Mouse (Mus musculus) limb, embryonic 13.5 days (tissue): ENCODE measurements around the gene Trpm2. TPM values are rescaled to one million over a fixed set of nuclear protein-coding genes. Genes with fewer than 3 reads are reported as not detected.

Source experiments
- ATAC-seq: fragments of 200-750 bp; cut with Nextera tagmentation; 2 replicates; pipeline ENCODE4 v1.8.0; 2017; ENCODE audit warnings: low read depth, moderate number of reproducible peaks, moderate TSS enrichment; ENCODE audit not compliant: low FRiP score
- H3K27ac ChIP-seq: fragments of 300-500 bp; sonication (generic); 2 replicates; pipeline ENCODE4 v1.5.1; 2015; ENCODE audit warnings: inconsistent platforms, mild to moderate bottlenecking, moderate library complexity
- H3K27me3 ChIP-seq: fragments of 300-500 bp; sonication (generic); 2 replicates; pipeline ENCODE4 v1.6.1; 2015; ENCODE audit warnings: mild to moderate bottlenecking, inconsistent platforms
- H3K36me3 ChIP-seq: fragments of 300-500 bp; sonication (generic); 2 replicates; pipeline ENCODE4 v1.6.1; 2015; ENCODE audit warnings: inconsistent platforms, mild to moderate bottlenecking, moderate library complexity
- H3K4me1 ChIP-seq: fragments of 300-500 bp; sonication (generic); 2 replicates; pipeline ENCODE4 v1.6.1; 2015; ENCODE audit warnings: inconsistent platforms
- H3K4me2 ChIP-seq: fragments of 300-500 bp; sonication (generic); replicated peaks from 2 replicates; pipeline ENCODE4 v1.6.1; 2015; ENCODE audit warnings: inconsistent platforms, mild to moderate bottlenecking, moderate library complexity
- H3K4me3 ChIP-seq: fragments of 300-500 bp; sonication (generic); 2 replicates; pipeline ENCODE4 v1.5.1; 2015; ENCODE audit warnings: moderate library complexity, mild to moderate bottlenecking, inconsistent platforms
- H3K9ac ChIP-seq: fragments of 300-500 bp; sonication (generic); 2 replicates; pipeline ENCODE4 v1.6.1; 2015; ENCODE audit warnings: mild to moderate bottlenecking, inconsistent platforms
- H3K9me3 ChIP-seq: fragments of 300-500 bp; sonication (generic); 2 replicates; pipeline ENCODE4 v1.6.1; 2016; ENCODE audit warnings: inconsistent platforms
- WGBS: fragments of 180-500 bp; shearing (Covaris S2); methylation state at CpG from one replicate; pipeline ENCODE4 v1.1.7; 2015; 5-methylcytosine and 5-hydroxymethylcytosine counted together
- polyA plus RNA-seq: library from polyadenylated mRNA; unstranded; fragments of >200 nt; fragmentation: Nextera tagmentation; extraction: Ambion mirVana; gene quantifications from 2 replicates; pipeline ENCODE4 v1.2.1, GENCODE M21; 2015

The Trpm2 gene
- polyA plus RNA-seq, 1 experiment from 2014 or later, result 0.29 TPM

GRCm38 (mm10) chr10:77895562-77895961 is 74.8 kb downstream of the Trpm2 start:
- Histone ChIP-seq H3K4me3 (no peak overlapping the region), H3K27ac (no peak overlapping the region), H3K9ac (no peak overlapping the region), H3K4me2 (no peak overlapping the region), H3K4me1 (no peaks in the 10 kb centered on the region), H3K9me3 (no peaks in the 10 kb centered on the region), H3K27me3 (0 out of 2 replicates have a peak, but pooled peaks cover 1% of the 10 kb centered on the region), H3K36me3 (no peaks in the 10 kb centered on the region)
- WGBS, result 57% methylated on average over 5 of the region's 5 CpGs
- no peak for ATAC-seq

- peak; percentile 54; the same call in 1 of the 2 replicates for ATAC-seq
- 86% methylated on average over 8 of the region's 8 CpGs for WGBS
- H3K9ac ChIP-seq, result no peak overlapping the region
- H3K9me3 ChIP-seq, result peaks cover 5% of the 10 kb centered on the region; the same call in 1 of the 2 replicates
- H3K27ac ChIP-seq, result no peak overlapping the region
- H3K27me3 ChIP-seq, result no peaks in the 10 kb centered on the region
- H3K4me1 ChIP-seq, result no peaks in the 10 kb centered on the region
- H3K4me2 ChIP-seq, result no peak overlapping the region
- H3K4me3 ChIP-seq, result no peak overlapping the region
- H3K36me3 ChIP-seq, result no peaks in the 10 kb centered on the region
These were observed 79.3 kb downstream of the Trpm2 start for GRCm38 (mm10) chr10:77890987-77891565.

- WGBS, result 42% methylated on average over 12 of the region's 12 CpGs
- Histone ChIP-seq H3K9me3 (peaks cover 5% of the 10 kb centered on the region; the same call in 1 of the 2 replicates), H3K4me1 (no peaks in the 10 kb centered on the region), H3K4me3 (no peak overlapping the region), H3K4me2 (no peak overlapping the region), H3K27ac (no peak overlapping the region), H3K9ac (no peak overlapping the region), H3K27me3 (no peaks in the 10 kb centered on the region), H3K36me3 (no peaks in the 10 kb centered on the region)
- no peak for ATAC-seq
These were observed 84.2 kb downstream of the Trpm2 start for GRCm38 (mm10) chr10:77886007-77886747.

- Histone ChIP-seq H3K4me2 (no peak overlapping the region), H3K27me3 (no peaks in the 10 kb centered on the region), H3K4me3 (no peak overlapping the region), H3K36me3 (no peaks in the 10 kb centered on the region), H3K4me1 (no peaks in the 10 kb centered on the region), H3K27ac (no peak overlapping the region), H3K9me3 (no peaks in the 10 kb centered on the region), H3K9ac (no peak overlapping the region)
- no peak for ATAC-seq
- WGBS, result 79% methylated on average over 5 of the region's 5 CpGs
These were observed 87.8 kb downstream of the Trpm2 start for GRCm38 (mm10) chr10:77882553-77882952.

- Histone ChIP-seq H3K9ac (no peak overlapping the region), H3K36me3 (no peaks in the 10 kb centered on the region), H3K4me3 (no peak overlapping the region), H3K4me2 (no peak overlapping the region), H3K4me1 (no peaks in the 10 kb centered on the region), H3K27ac (no peak overlapping the region), H3K9me3 (no peaks in the 10 kb centered on the region), H3K27me3 (no peaks in the 10 kb centered on the region)
- 89% methylated on average over 3 of the region's 3 CpGs for WGBS
- no peak for ATAC-seq
These were observed 90.1 kb downstream of the Trpm2 start for GRCm38 (mm10) chr10:77880305-77880704.

- no peaks in the 10 kb centered on the region for H3K36me3 ChIP-seq
- no peaks in the 10 kb centered on the region for H3K4me1 ChIP-seq
- no peak overlapping the region for H3K27ac ChIP-seq
- WGBS, result 67% methylated on average over 6 of the region's 6 CpGs
- H3K4me2 ChIP-seq, result no peak overlapping the region
- H3K9me3 ChIP-seq, result no peaks in the 10 kb centered on the region
- H3K27me3 ChIP-seq, result no peaks in the 10 kb centered on the region
- no peak for ATAC-seq
- H3K9ac ChIP-seq, result no peak overlapping the region
- no peak overlapping the region for H3K4me3 ChIP-seq
These were observed 91.4 kb downstream of the Trpm2 start for GRCm38 (mm10) chr10:77878985-77879384.

- WGBS, result 86% methylated on average over 7 of the region's 7 CpGs
- no peak; the same call in 1 of the 2 replicates for ATAC-seq
- no peaks in the 10 kb centered on the region for H3K4me1 ChIP-seq
- H3K4me3 ChIP-seq, result no peak overlapping the region
- no peaks in the 10 kb centered on the region for H3K27me3 ChIP-seq
- H3K4me2 ChIP-seq, result no peak overlapping the region
- H3K36me3 ChIP-seq, result no peaks in the 10 kb centered on the region
- H3K9ac ChIP-seq, result no peak overlapping the region
- no peaks in the 10 kb centered on the region for H3K9me3 ChIP-seq
- H3K27ac ChIP-seq, result no peak overlapping the region
These were observed 100.7 kb downstream of the Trpm2 start for GRCm38 (mm10) chr10:77869651-77870050.

- Histone ChIP-seq H3K9me3 (no peaks in the 10 kb centered on the region), H3K4me2 (no peak overlapping the region), H3K36me3 (no peaks in the 10 kb centered on the region), H3K9ac (no peak overlapping the region), H3K4me1 (0 out of 2 replicates have a peak, but pooled peaks cover 5% of the 10 kb centered on the region), H3K27ac (no peak overlapping the region), H3K4me3 (no peak overlapping the region), H3K27me3 (no peaks in the 10 kb centered on the region)
- no peak for ATAC-seq
- 0% methylated on average over 1 of the region's 1 CpGs for WGBS
These were observed 102.8 kb downstream of the Trpm2 start for GRCm38 (mm10) chr10:77867546-77867945.

- 36% methylated on average over 11 of the region's 11 CpGs for WGBS
- Histone ChIP-seq H3K4me2 (peak overlapping the region; percentile 52), H3K4me3 (peak overlapping the region; percentile 28), H3K9ac (no peak overlapping the region), H3K9me3 (no peaks in the 10 kb centered on the region), H3K4me1 (0 out of 2 replicates have a peak, but pooled peaks cover 5% of the 10 kb centered on the region), H3K36me3 (no peaks in the 10 kb centered on the region), H3K27ac (no peak overlapping the region), H3K27me3 (0 out of 2 replicates have a peak, but pooled peaks cover 3% of the 10 kb centered on the region)
- no peak for ATAC-seq
These were observed 105.6 kb downstream of the Trpm2 start for GRCm38 (mm10) chr10:77864762-77865143.

- no peak overlapping the region for H3K27ac ChIP-seq
- peak; percentile 72 for ATAC-seq
- no peak overlapping the region for H3K9ac ChIP-seq
- H3K4me1 ChIP-seq, result 0 out of 2 replicates have a peak, but pooled peaks cover 5% of the 10 kb centered on the region
- no peaks in the 10 kb centered on the region for H3K36me3 ChIP-seq
- no peaks in the 10 kb centered on the region for H3K9me3 ChIP-seq
- peak overlapping the region; percentile 28 for H3K4me3 ChIP-seq
- 0 out of 2 replicates have a peak, but pooled peaks cover 3% of the 10 kb centered on the region for H3K27me3 ChIP-seq
- 27% methylated on average over 14 of the region's 14 CpGs for WGBS
- H3K4me2 ChIP-seq, result peak overlapping the region; percentile 52
These were observed 106.1 kb downstream of the Trpm2 start for GRCm38 (mm10) chr10:77864067-77864761.

GRCm38 (mm10) chr10:77861675-77862074 is 108.7 kb downstream of the Trpm2 start, which contains the start of gene Gm3285:
Gene Gm3285, plus strand, starts transcription at chr10:77861975.
- Histone ChIP-seq H3K4me1 (0 out of 2 replicates have a peak, but pooled peaks cover 5% of the 10 kb centered on the region), H3K27ac (no peak within 1 kb of the TSS), H3K4me2 (no peak within 1 kb of the TSS), H3K9me3 (no peaks in the 10 kb centered on the region; the same call in 1 of the 2 replicates), H3K27me3 (0 out of 2 replicates have a peak, but pooled peaks cover 3% of the 10 kb centered on the region), H3K36me3 (no peaks in the 10 kb centered on the region), H3K9ac (no peak within 1 kb of the TSS), H3K4me3 (no peak within 1 kb of the TSS)
- WGBS, result 51% methylated on average over 7 of the region's 7 CpGs
- no peak for ATAC-seq
